Mouse (Mus musculus) cerebellum, adult 2 months (tissue): Measurements from ENCODE around the gene Tent4b.

Source experiments
- CTCF ChIP-seq: fragments of 200-500 bp; IDR thresholded peaks from 2 replicates; pipeline ENCODE4 v1.5.1; 2011; ENCODE audit warnings: low read depth, mild to moderate bottlenecking, control low read depth, low read length, moderate library complexity, borderline replicate concordance; ENCODE audit not compliant: insufficient read depth
- POLR2A ChIP-seq: fragments of 200-500 bp; IDR thresholded peaks from 2 replicates; pipeline ENCODE4 v1.6.1; 2011; ENCODE audit warnings: low read length, control low read depth, borderline replicate concordance; ENCODE audit not compliant: insufficient read depth

GRCm38 (mm10) chr8:88270086-88270485, 71.1 kb downstream of the Tent4b start:
- TF ChIP-seq CTCF: no peak
- TF ChIP-seq POLR2A: no peak
